Mouse (Mus musculus): ENCODE measurements around the gene Rtp2.
A peak's percentile ranks its signal among the peaks of the same experiment; 100 is the strongest.

GRCm38 (mm10) chr16:23962401-23962800 lies 30.2 kb upstream of the Rtp2 start:
- TF ChIP-seq CTCF (IDR thresholded peaks at IDR 0.05; ENCODE audit: low read depth) (peak; percentile 70), EP300 (optimal IDR thresholded peaks at IDR 0.05) (no peak)

All from stomach, postnatal 0 days (tissue).